Mouse (Mus musculus) megakaryocyte-erythroid progenitor cell, adult 5-6 weeks (primary cell): ENCODE results near the gene Tmem230. TPM values are rescaled to one million over a fixed set of nuclear protein-coding genes. Genes with fewer than 3 reads are reported as not detected.

ENCODE experiments used
- ATAC-seq: replicated peaks from 2 replicates; pipeline ENCODE4 v1.8.0; 2016; ENCODE audit warnings: mild to moderate bottlenecking, inconsistent platforms; ENCODE audit not compliant: severe bottlenecking, poor library complexity, low FRiP score, low TSS enrichment
- total RNA-seq, 2 experiments: library from RNA; stranded (forward) in 1 of 2; stranded (reverse) in 1 of 2; fragments of 200-1000, 215-1000 nt in 1 of 2; fragments of >200 nt in 1 of 2; fragmentation: Nextera tagmentation in 1 of 2; gene quantifications; 2 replicates each; pipeline ENCODE4 v1.2.3; 2014 to 2017

Tmem230 gene
- total RNA-seq, 2 experiments from 2014 or later, result 28.3 to 29.5 TPM

GRCm38 (mm10) chr2:132276249-132276648 lies 28.6 kb upstream of the Tmem230 start:
- no peak for ATAC-seq

GRCm38 (mm10) chr2:132275527-132275926 lies 27.9 kb upstream of the Tmem230 start:
- no peak for ATAC-seq

- ATAC-seq, result no peak
Observed at GRCm38 (mm10) chr2:132272694-132273389, 25.2 kb upstream of the Tmem230 start.

DNA sequence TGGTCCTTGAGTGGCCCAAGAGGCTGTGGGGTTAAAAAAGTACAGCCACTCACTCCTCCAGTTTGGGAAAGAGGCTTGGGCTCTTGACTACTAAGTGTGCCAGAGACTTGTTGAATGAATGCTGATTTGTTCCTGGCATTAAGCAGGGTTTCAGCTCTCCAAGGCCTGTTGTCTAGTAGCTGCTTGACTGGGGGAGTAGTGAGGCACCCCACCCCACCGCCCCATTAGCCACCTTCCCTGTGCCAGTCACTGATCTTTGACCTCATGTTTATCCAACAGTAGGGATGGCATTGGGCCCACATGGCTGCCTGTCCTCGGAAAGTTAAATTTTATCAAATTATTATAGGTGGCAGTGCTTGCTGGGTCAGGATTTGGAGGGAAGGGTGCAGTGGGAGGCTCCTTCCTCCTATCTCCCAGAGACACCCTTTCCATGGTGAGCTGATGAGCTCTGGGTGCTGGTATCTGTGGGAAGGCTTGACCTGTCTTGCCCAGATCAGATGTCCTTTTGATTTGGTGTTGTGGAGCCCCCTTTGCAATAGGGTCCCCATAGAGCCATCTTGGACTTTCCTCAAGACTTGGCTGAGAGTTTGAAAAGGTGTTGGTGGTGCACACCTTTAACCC lies 22.8 kb upstream of the Tmem230 start:
- ATAC-seq, result peak; percentile 59

DNA sequence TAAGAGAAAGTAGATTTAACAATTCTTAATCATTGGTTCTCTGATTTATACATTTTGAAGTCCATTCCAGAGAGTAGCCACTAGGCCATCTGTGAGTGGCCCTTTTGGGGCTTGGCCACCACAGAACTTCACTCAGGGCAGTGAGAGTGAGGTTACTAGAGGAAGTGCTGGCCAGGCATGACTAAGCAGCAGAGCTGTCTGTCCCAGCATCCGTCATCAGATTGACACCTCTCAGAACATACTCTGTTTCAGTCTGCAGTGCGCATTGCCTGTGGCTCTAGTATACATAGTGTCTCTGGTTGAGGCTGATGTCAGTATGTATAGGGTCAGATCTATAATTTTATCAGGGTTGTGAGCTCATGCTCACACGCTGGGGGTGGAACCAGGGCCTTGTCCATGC lies 21.6 kb upstream of the Tmem230 start:
- ATAC-seq, result 0 out of 2 replicates have a peak, but pooled peaks have one; percentile 28

GRCm38 (mm10) chr2:132266086-132266485 lies 18.5 kb upstream of the Tmem230 start:
- no peak for ATAC-seq

- ATAC-seq, result peak; percentile 66
Observed at GRCm38 (mm10) chr2:132265196-132265595, 17.6 kb upstream of the Tmem230 start.

- no peak for ATAC-seq
Observed at GRCm38 (mm10) chr2:132264266-132264710, 16.7 kb upstream of the Tmem230 start.

GRCm38 (mm10) chr2:132263421-132264265 lies 16.0 kb upstream of the Tmem230 start:
- peak; percentile 24 for ATAC-seq

- peak; percentile 95 for ATAC-seq
Observed at GRCm38 (mm10) chr2:132262879-132263398, 15.3 kb upstream of the Tmem230 start, which contains the start of gene Cds2. TSS of gene Cds2 (plus strand) at chr2:132263148.

- ATAC-seq, result no peak
Observed at GRCm38 (mm10) chr2:132262175-132262574, 14.6 kb upstream of the Tmem230 start.

- ATAC-seq, result no peak
Observed at GRCm38 (mm10) chr2:132260601-132261000, 13.0 kb upstream of the Tmem230 start.

- no peak for ATAC-seq
Observed at GRCm38 (mm10) chr2:132257350-132258068, 9.9 kb upstream of the Tmem230 start.

DNA sequence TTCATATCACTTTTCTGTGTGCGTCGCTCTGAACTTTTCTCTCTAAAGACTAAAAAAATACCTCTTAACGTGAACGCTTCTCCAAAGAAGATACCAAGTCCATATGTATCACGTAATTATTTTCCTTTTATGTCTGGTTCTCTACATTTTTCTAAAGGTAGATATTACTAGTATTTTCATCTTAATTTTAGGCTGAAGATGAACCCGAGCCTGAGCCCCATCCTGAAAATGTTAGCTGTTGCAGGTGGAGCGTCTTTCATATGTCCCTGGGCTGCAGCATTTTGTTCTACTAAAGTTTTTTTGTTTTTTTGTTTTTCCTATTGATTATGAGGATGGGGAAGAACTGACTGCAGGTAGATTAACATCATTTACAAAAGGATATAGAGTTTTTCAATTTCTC lies 6.0 kb upstream of the Tmem230 start:
- ATAC-seq, result no peak

- ATAC-seq, result peak; percentile 95
Observed at GRCm38 (mm10) chr2:132252542-132253528, 5.2 kb upstream of the Tmem230 start, which contains the start of gene Pcna. TSS of gene Pcna (minus strand) at chr2:132253314.

DNA sequence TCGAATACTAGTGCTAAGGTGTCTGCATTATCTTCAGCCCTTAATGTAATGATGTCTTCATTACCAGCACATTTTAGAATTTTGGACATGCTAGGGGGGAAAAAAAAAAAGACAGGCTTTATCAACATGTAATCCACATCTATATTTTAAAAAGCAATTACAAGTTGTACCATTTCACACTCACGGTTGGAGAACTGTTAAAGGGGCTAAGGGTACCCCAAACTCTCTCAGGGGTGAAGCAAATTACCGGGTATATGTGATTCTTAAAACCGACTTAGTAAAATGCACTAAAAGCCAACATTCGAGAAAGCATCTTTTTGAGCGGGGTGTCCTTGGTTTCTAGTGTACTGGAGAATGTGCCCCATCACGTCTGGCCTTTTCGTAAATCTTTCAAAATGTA lies 4.3 kb upstream of the Tmem230 start:
- ATAC-seq, result no peak

- no peak for ATAC-seq
Observed at GRCm38 (mm10) chr2:132243370-132243769, 4.2 kb downstream of the Tmem230 start.

- ATAC-seq, result peak; percentile 83
Observed at GRCm38 (mm10) chr2:132240457-132240856, 7.2 kb downstream of the Tmem230 start.
